Mouse (Mus musculus): ENCODE results near the gene Sacs. TPM values are rescaled to one million over a fixed set of nuclear protein-coding genes. Genes with fewer than 3 reads are reported as not detected.

The Sacs gene
- polyA plus RNA-seq, 1 experiment from 2014 or later, result 3.1 TPM

Other genes with a start within 250 kb of the Sacs start
- gene Tnfrsf19, start 92.0 kb upstream of the Sacs start, polyA plus RNA-seq (2014; fragmentation: Nextera tagmentation; extraction: Ambion mirVana), result 32.1 and 32.8 TPM in 2 replicates
- 1.4 and 1.7 TPM in 2 replicates for gene Sgcg, start 120.0 kb downstream of the Sacs start, polyA plus RNA-seq (2014; fragmentation: Nextera tagmentation; extraction: Ambion mirVana)
- 0.23 TPM in 1 of 2 replicates, not detected in the other for gene Arl11, start 171.3 kb downstream of the Sacs start, polyA plus RNA-seq (2014; fragmentation: Nextera tagmentation; extraction: Ambion mirVana)
- gene Ebpl, start 222.0 kb downstream of the Sacs start, polyA plus RNA-seq (2014; fragmentation: Nextera tagmentation; extraction: Ambion mirVana), result 10.2 and 10.5 TPM in 2 replicates

All from limb, embryonic 11.5 days (tissue).